Mouse (Mus musculus): ENCODE results near the gene S100a6. TPM values are rescaled to one million over a fixed set of nuclear protein-coding genes. Genes with fewer than 3 reads are reported as not detected.

S100a6 gene
- polyA plus RNA-seq, 1 experiment from 2014 or later = 48.9 TPM

- H3K4me3 ChIP-seq = peak overlapping the region; percentile 48
- no peak overlapping the region for H3K9ac ChIP-seq
- H3K36me3 ChIP-seq = no peaks in the 10 kb centered on the region
- WGBS = 51% methylated on average over 7 of the region's 7 CpGs
- peak overlapping the region; percentile 84 for H3K4me2 ChIP-seq
- H3K27me3 ChIP-seq = no peaks in the 10 kb centered on the region
- no peaks in the 10 kb centered on the region for H3K9me3 ChIP-seq (replicated peaks)
- no peak for ATAC-seq (replicated peaks; ENCODE audit: insufficient number of reproducible peaks, insufficient read depth, low FRiP score, low read depth)
- H3K27ac ChIP-seq = no peak overlapping the region
- peaks cover 20% of the 10 kb centered on the region for H3K4me1 ChIP-seq (replicated peaks)
Observed at GRCm38 (mm10) chr3:90613461-90614147, 922 bp downstream of the S100a6 start.

DNA sequence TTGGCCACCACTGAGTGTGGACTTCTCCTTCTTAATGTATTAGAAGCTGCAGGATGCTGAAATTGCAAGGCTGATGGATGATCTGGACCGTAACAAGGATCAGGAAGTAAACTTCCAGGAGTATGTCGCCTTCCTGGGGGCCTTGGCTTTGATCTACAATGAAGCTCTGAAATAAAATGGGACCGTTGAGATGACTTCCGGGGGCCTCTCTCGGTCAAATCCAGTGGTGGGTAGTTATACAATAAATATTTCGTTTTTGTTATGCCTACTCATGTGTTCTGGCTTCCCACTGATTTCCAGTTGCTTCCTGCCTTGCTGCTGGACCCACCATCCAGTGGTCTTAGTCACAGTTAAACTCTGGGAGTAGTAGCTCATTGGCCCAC lies 1.5 kb downstream of the S100a6 start:
- WGBS = 76% methylated on average over 6 of the region's 6 CpGs
- Histone ChIP-seq H3K4me3 (no peak overlapping the region), H3K4me1 (replicated peaks) (peaks cover 20% of the 10 kb centered on the region), H3K27me3 (no peaks in the 10 kb centered on the region), H3K9me3 (replicated peaks) (no peaks in the 10 kb centered on the region), H3K4me2 (no peak overlapping the region; the same call in 1 of the 2 replicates), H3K27ac (no peak overlapping the region), H3K36me3 (no peaks in the 10 kb centered on the region), H3K9ac (no peak overlapping the region)
- ATAC-seq (replicated peaks; ENCODE audit: insufficient number of reproducible peaks, insufficient read depth, low FRiP score, low read depth) = no peak

DNA sequence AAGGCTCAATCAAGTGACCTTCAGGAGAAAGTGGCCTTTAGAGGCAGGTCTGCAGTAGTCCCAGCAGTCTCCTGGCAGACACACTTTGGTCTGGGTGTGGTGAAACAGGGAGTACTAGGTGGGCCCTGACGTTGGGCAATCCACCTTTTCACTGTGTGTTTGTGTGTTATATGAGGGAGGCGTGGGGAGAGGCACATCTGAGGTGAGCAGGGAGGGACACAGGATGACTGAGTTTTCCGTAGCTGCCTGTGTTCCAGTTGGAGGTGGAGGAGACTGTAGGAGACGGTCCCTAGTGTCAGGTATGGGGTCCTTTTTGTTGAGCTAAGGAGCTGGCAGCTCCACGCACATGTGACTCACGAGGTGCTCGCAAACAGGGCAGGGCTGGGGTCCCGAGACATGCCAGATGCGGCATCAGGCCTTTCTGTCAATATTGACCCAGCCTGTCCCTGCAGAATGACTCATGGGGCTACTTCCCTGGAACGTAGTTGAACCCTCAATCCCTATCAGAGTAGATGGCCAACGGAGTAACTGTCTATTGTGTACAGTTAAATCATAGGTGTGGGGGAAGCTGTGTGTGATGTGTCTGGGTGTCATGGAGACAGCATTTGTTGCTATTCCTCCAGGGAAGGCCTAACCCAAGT lies 2.0 kb downstream of the S100a6 start:
- peaks cover 20% of the 10 kb centered on the region for H3K4me1 ChIP-seq (replicated peaks)
- H3K9ac ChIP-seq = no peak overlapping the region
- H3K4me2 ChIP-seq = no peak overlapping the region; the same call in 1 of the 2 replicates
- no peak overlapping the region for H3K27ac ChIP-seq
- H3K9me3 ChIP-seq (replicated peaks) = no peaks in the 10 kb centered on the region
- ATAC-seq (replicated peaks; ENCODE audit: insufficient number of reproducible peaks, insufficient read depth, low FRiP score, low read depth) = no peak
- 72% methylated on average over 11 of the region's 11 CpGs for WGBS
- no peaks in the 10 kb centered on the region for H3K27me3 ChIP-seq
- no peaks in the 10 kb centered on the region for H3K36me3 ChIP-seq
- no peak overlapping the region for H3K4me3 ChIP-seq

DNA sequence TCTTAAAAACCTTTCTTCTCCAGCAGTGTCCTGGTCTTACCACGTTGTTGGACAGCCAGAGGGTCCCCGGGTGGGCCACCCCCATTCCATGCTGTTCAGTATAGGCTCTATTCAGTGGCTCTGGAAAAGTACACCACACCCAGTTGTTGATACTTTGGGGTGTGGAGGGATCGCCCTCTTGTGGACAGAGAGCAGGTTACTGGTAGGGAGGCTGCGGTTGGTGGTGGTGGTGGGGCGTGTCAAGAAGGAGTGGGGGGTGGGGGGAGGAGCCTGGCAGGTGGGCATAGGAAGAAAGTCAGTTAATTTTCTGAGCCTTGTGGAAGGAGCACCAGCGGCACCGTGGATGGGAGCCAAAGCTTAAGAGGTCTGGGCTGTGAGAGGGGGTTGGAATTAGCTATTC lies 2.7 kb downstream of the S100a6 start:
- peak; percentile 54 for ATAC-seq (replicated peaks; ENCODE audit: insufficient number of reproducible peaks, insufficient read depth, low FRiP score, low read depth)
- Histone ChIP-seq H3K4me1 (replicated peaks) (peaks cover 20% of the 10 kb centered on the region), H3K9me3 (replicated peaks) (no peaks in the 10 kb centered on the region), H3K9ac (no peak overlapping the region), H3K4me2 (peak overlapping the region; percentile 40), H3K36me3 (no peaks in the 10 kb centered on the region), H3K27me3 (no peaks in the 10 kb centered on the region), H3K27ac (no peak overlapping the region), H3K4me3 (no peak overlapping the region)
- 8% methylated on average over 7 of the region's 7 CpGs for WGBS

DNA sequence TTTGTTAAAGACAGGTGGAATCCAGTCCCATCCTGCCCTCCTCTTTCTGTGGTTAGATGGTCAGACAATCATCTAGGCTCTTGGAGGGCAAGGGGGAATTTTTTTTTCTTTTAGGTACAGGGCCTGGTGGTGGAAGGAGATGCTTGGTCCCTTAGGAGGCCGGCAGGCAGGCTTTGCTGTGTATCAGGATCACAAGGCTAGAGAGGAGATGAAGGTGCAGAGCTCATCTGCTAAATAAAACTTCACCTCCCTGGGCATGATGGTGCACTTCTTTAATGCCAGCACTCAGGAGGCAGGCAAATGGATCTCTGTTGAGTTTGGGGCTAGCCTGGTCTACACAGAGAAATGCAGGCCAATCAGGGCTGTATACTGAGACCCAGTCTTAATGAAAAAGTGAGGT lies 3.2 kb downstream of the S100a6 start:
- H3K4me2 ChIP-seq = no peak overlapping the region; the same call in 1 of the 2 replicates
- WGBS = 55% methylated on average over 1 of the region's 1 CpGs
- H3K9ac ChIP-seq = no peak overlapping the region
- H3K9me3 ChIP-seq (replicated peaks) = no peaks in the 10 kb centered on the region
- no peak overlapping the region for H3K4me3 ChIP-seq
- H3K4me1 ChIP-seq (replicated peaks) = peaks cover 20% of the 10 kb centered on the region
- H3K27ac ChIP-seq = no peak overlapping the region
- no peak for ATAC-seq (replicated peaks; ENCODE audit: insufficient number of reproducible peaks, insufficient read depth, low FRiP score, low read depth)
- no peaks in the 10 kb centered on the region for H3K27me3 ChIP-seq
- H3K36me3 ChIP-seq = no peaks in the 10 kb centered on the region

GRCm38 (mm10) chr3:90617586-90617985 lies 4.9 kb downstream of the S100a6 start:
- H3K4me2 ChIP-seq = no peak overlapping the region
- ATAC-seq (replicated peaks; ENCODE audit: insufficient number of reproducible peaks, insufficient read depth, low FRiP score, low read depth) = no peak
- no peaks in the 10 kb centered on the region for H3K36me3 ChIP-seq
- H3K9me3 ChIP-seq (replicated peaks) = no peaks in the 10 kb centered on the region
- peaks cover 19% of the 10 kb centered on the region for H3K4me1 ChIP-seq (replicated peaks)
- H3K27me3 ChIP-seq = no peaks in the 10 kb centered on the region
- no peak overlapping the region for H3K9ac ChIP-seq
- 9% methylated on average over 1 of the region's 1 CpGs for WGBS
- H3K27ac ChIP-seq = no peak overlapping the region
- H3K4me3 ChIP-seq = no peak overlapping the region

DNA sequence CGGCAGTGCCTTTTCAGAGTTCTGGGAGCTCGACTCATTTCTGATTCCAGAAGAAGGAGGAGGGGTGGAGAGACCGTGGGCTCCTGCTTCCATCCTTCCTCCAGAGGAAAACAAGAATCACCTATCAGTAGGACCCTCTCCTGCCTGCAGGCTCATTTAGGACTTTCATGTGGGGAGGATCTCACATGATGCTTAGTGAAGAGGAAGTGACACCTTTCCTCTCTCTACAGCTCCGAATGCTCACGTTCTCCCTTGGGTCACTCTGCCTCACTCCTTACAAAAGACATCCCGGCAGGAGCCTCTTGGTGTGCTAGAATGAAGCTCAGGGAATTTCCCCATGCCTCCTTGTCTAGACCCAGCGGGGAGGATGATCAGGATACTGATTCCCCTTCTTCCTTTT lies 8.9 kb downstream of the S100a6 start:
- H3K36me3 ChIP-seq = no peaks in the 10 kb centered on the region
- no peak overlapping the region for H3K4me3 ChIP-seq
- no peaks in the 10 kb centered on the region for H3K27me3 ChIP-seq
- no peak overlapping the region for H3K9ac ChIP-seq
- H3K4me1 ChIP-seq (replicated peaks) = peaks cover 12% of the 10 kb centered on the region
- no peak overlapping the region for H3K27ac ChIP-seq
- H3K4me2 ChIP-seq = no peak overlapping the region
- ATAC-seq (replicated peaks; ENCODE audit: insufficient number of reproducible peaks, insufficient read depth, low FRiP score, low read depth) = no peak
- H3K9me3 ChIP-seq (replicated peaks) = no peaks in the 10 kb centered on the region
- 34% methylated on average over 7 of the region's 7 CpGs for WGBS

DNA sequence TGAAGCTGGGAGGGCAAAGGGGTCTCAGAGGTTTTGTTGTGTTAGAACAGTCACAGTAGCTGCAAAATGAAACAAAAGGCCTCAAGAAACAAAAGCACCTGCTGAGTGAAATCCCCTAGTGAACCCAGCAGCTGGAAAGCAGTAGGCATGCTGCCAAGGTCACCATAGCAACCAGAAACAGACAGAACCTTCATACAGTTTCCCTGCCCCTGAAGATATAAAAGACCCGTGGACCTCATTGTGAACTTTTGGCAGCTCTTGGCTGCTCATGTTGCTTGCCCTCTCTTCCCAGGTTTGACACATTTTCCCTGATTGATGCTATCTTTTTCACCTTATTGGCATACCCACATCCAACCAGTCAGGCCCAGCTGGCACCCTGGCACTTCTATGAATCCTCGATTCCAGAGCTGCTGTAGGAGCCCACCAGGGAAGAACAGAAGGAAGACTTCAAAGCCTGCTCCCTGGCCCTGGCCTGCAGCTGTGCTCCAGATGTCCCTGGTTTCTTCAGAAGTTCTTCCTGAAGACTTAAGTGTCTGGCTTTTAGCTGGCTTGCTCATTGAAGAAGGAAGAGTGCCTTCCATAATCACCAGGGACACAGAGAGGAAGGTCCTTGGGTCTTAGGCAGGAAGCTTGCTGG lies 10.9 kb downstream of the S100a6 start:
- Histone ChIP-seq H3K9ac (no peak overlapping the region), H3K4me2 (no peak overlapping the region), H3K36me3 (no peaks in the 10 kb centered on the region), H3K27ac (no peak overlapping the region), H3K4me3 (no peak overlapping the region), H3K4me1 (replicated peaks) (peaks cover 12% of the 10 kb centered on the region), H3K27me3 (no peaks in the 10 kb centered on the region), H3K9me3 (replicated peaks) (no peaks in the 10 kb centered on the region)
- WGBS = 11% methylated on average over 2 of the region's 2 CpGs
- ATAC-seq (replicated peaks; ENCODE audit: insufficient number of reproducible peaks, insufficient read depth, low FRiP score, low read depth) = 0 out of 2 replicates have a peak, but pooled peaks have one; percentile 40

DNA sequence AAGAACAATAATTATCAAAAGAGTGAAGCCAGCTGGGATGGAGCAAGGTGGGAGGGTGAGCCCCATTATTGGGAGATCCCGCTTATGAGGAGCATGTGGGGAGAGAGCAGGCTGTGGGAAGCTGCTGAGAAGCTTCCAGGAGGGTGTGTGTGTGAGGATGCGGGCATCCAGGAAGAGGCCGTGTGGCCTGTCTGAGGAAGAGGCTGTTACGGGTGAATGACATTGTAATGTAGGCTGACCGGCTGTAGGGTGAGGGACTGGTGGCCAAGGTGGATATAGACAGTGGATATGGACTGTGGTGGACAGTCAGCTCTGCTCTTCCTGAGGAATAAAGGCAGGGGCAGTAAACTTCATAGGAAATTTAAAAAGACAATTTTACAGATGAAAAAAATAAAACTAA lies 12.8 kb downstream of the S100a6 start:
- no peak overlapping the region for H3K4me3 ChIP-seq
- H3K36me3 ChIP-seq = no peaks in the 10 kb centered on the region
- H3K27ac ChIP-seq = no peak overlapping the region
- H3K27me3 ChIP-seq = no peaks in the 10 kb centered on the region
- H3K9me3 ChIP-seq (replicated peaks) = no peaks in the 10 kb centered on the region
- H3K4me1 ChIP-seq (replicated peaks) = peaks cover 12% of the 10 kb centered on the region
- 79% methylated on average over 5 of the region's 5 CpGs for WGBS
- no peak overlapping the region for H3K4me2 ChIP-seq
- no peak overlapping the region for H3K9ac ChIP-seq
- ATAC-seq (replicated peaks; ENCODE audit: insufficient number of reproducible peaks, insufficient read depth, low FRiP score, low read depth) = no peak

GRCm38 (mm10) chr3:90626266-90627021 lies 13.8 kb downstream of the S100a6 start:
- no peak overlapping the region for H3K4me2 ChIP-seq
- no peaks in the 10 kb centered on the region for H3K27me3 ChIP-seq
- H3K9me3 ChIP-seq (replicated peaks) = no peaks in the 10 kb centered on the region
- H3K27ac ChIP-seq = no peak overlapping the region
- no peak overlapping the region for H3K4me3 ChIP-seq
- H3K9ac ChIP-seq = no peak overlapping the region
- no peaks in the 10 kb centered on the region for H3K36me3 ChIP-seq
- no peak for ATAC-seq (replicated peaks; ENCODE audit: insufficient number of reproducible peaks, insufficient read depth, low FRiP score, low read depth)
- WGBS = 64% methylated on average over 9 of the region's 9 CpGs
- H3K4me1 ChIP-seq (replicated peaks) = peaks cover 12% of the 10 kb centered on the region

DNA sequence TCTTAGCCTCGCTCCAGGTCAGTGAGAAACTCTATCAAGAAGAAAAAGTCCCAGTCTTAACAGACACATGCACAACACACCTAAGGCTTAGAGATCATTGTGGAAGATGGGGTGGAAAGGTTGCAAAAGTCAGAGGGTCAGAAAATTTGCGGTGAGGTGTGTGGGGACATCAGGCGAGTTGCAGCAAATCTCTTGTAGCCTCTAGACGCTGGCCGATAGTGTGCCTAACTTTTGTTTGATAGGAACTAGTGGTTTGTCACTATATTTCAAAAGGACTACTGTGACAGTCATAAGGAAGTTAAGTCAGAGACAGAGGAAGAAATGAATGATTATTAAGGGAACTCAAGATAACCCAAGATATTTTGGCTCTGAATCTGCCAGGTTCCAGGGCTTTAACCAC lies 14.7 kb downstream of the S100a6 start:
- Histone ChIP-seq H3K36me3 (no peaks in the 10 kb centered on the region), H3K9ac (no peak overlapping the region), H3K27ac (no peak overlapping the region), H3K4me1 (replicated peaks) (peaks cover 12% of the 10 kb centered on the region), H3K9me3 (replicated peaks) (no peaks in the 10 kb centered on the region), H3K4me2 (no peak overlapping the region), H3K27me3 (no peaks in the 10 kb centered on the region), H3K4me3 (no peak overlapping the region)
- ATAC-seq (replicated peaks; ENCODE audit: insufficient number of reproducible peaks, insufficient read depth, low FRiP score, low read depth) = no peak
- 82% methylated on average over 5 of the region's 5 CpGs for WGBS
